Mouse (Mus musculus) natural killer cell, adult 2 months (primary cell): Measurements from ENCODE around the gene AI413582.

ENCODE experiments used
- DNase-seq, 2 experiments: peaks; one replicate each; pipeline ENCODE4 v3.0.0; 2022; ENCODE audit warnings: low spot score in 2 of 2

Gene AI413582

GRCm38 (mm10) chr17:27555512-27556172 is 9.9 kb downstream of the AI413582 start:
- DNase-seq = peak; percentile 87 to 91

GRCm38 (mm10) chr17:27555075-27555511 is 10.5 kb downstream of the AI413582 start:
- DNase-seq = peak; percentile 73

- no peak for DNase-seq
These were observed 11.2 kb downstream of the AI413582 start for GRCm38 (mm10) chr17:27554062-27554960.

- DNase-seq = peak; percentile 20 to 32
These were observed 13.0 kb downstream of the AI413582 start for GRCm38 (mm10) chr17:27552215-27553201.

- peak in 1 of 2 experiments; percentile 31 for DNase-seq
These were observed 14.1 kb downstream of the AI413582 start for GRCm38 (mm10) chr17:27551393-27551940.

- DNase-seq = no peak
These were observed 16.3 kb downstream of the AI413582 start for GRCm38 (mm10) chr17:27549234-27549633.

GRCm38 (mm10) chr17:27547253-27547868 is 18.2 kb downstream of the AI413582 start:
- DNase-seq = no peak

GRCm38 (mm10) chr17:27546574-27547085 is 18.9 kb downstream of the AI413582 start:
- DNase-seq = no peak

- no peak for DNase-seq
These were observed 19.6 kb downstream of the AI413582 start for GRCm38 (mm10) chr17:27545991-27546390.

GRCm38 (mm10) chr17:27544551-27544950 is 21.0 kb downstream of the AI413582 start:
- DNase-seq = no peak

GRCm38 (mm10) chr17:27541984-27542383 is 23.6 kb downstream of the AI413582 start:
- DNase-seq = no peak

GRCm38 (mm10) chr17:27541261-27541660 is 24.3 kb downstream of the AI413582 start:
- DNase-seq = no peak

GRCm38 (mm10) chr17:27534718-27535117 is 30.8 kb downstream of the AI413582 start:
- DNase-seq = peak; percentile 81 to 87

GRCm38 (mm10) chr17:27533354-27533753 is 32.2 kb downstream of the AI413582 start:
- no peak for DNase-seq

- no peak for DNase-seq
These were observed 33.5 kb downstream of the AI413582 start for GRCm38 (mm10) chr17:27532095-27532494.

GRCm38 (mm10) chr17:27528767-27529166 is 36.8 kb downstream of the AI413582 start:
- DNase-seq = no peak

GRCm38 (mm10) chr17:27528030-27528429 is 37.5 kb downstream of the AI413582 start:
- DNase-seq = no peak

- no peak for DNase-seq
These were observed 38.4 kb downstream of the AI413582 start for GRCm38 (mm10) chr17:27527188-27527587.

- DNase-seq = no peak
These were observed 42.4 kb downstream of the AI413582 start for GRCm38 (mm10) chr17:27523121-27523520.

GRCm38 (mm10) chr17:27521303-27521702 is 44.3 kb downstream of the AI413582 start, which contains the start of gene Grm4:
Gene Grm4 (minus strand): TSS chr17:27521403.
- DNase-seq = no peak
